Mouse (Mus musculus) hindbrain, embryonic 12.5 days (tissue): ENCODE results near the gene Eid2. TPM values are rescaled to one million over a fixed set of nuclear protein-coding genes. Genes with fewer than 3 reads are reported as not detected.
"Not testable (repeated sequence)": the region's sequence is repeated elsewhere in the genome, so short reads cannot be mapped to it uniquely, and the experiment has no call there.

Experiments used
- ATAC-seq: fragments of 200-750 bp; cut with Nextera tagmentation; 2 replicates; pipeline ENCODE4 v1.8.0; 2017; ENCODE audit warnings: moderate TSS enrichment; ENCODE audit not compliant: low FRiP score
- H3K27ac ChIP-seq: fragments of 300-500 bp; sonication (generic); 2 replicates; pipeline ENCODE4 v1.5.1; 2016; ENCODE audit warnings: mild to moderate bottlenecking
- H3K27me3 ChIP-seq: fragments of 300-500 bp; sonication (generic); 2 replicates; pipeline ENCODE4 v1.6.1; 2016; ENCODE audit warnings: mild to moderate bottlenecking
- H3K36me3 ChIP-seq: fragments of 300-500 bp; sonication (generic); 2 replicates; pipeline ENCODE4 v1.6.1; 2016; ENCODE audit warnings: mild to moderate bottlenecking
- H3K4me1 ChIP-seq: fragments of 300-500 bp; sonication (generic); 2 replicates; pipeline ENCODE4 v1.6.1; 2016
- H3K4me2 ChIP-seq: fragments of 300-500 bp; sonication (generic); replicated peaks from 2 replicates; pipeline ENCODE4 v1.6.1; 2016; ENCODE audit warnings: mild to moderate bottlenecking
- H3K4me3 ChIP-seq: fragments of 300-500 bp; sonication (generic); 2 replicates; pipeline ENCODE4 v1.5.1; 2016; ENCODE audit warnings: mild to moderate bottlenecking
- H3K9ac ChIP-seq: fragments of 300-500 bp; sonication (generic); 2 replicates; pipeline ENCODE4 v1.6.1; 2016; ENCODE audit warnings: mild to moderate bottlenecking, moderate library complexity
- H3K9me3 ChIP-seq: fragments of 300-500 bp; sonication (generic); replicated peaks from 2 replicates; pipeline ENCODE4 v1.6.1; 2016; ENCODE audit warnings: mild to moderate bottlenecking
- WGBS: fragments of 180-500 bp; shearing (Covaris S2); methylation state at CpG from one replicate; pipeline ENCODE4 v1.1.7; 2016; 5-methylcytosine and 5-hydroxymethylcytosine counted together
- polyA plus RNA-seq: library from polyadenylated mRNA; unstranded; fragments of >200 nt; fragmentation: Nextera tagmentation; extraction: Ambion mirVana; gene quantifications from 2 replicates; pipeline ENCODE4 v1.2.1, GENCODE M21; 2016

Eid2 gene
- 19.3 and 20.0 TPM in 2 replicates for polyA plus RNA-seq

- H3K4me1 ChIP-seq, result peaks cover 10% of the 10 kb centered on the region
- peaks cover 3% of the 10 kb centered on the region; the same call in 1 of the 2 replicates for H3K27me3 ChIP-seq
- peak within 1 kb of the TSS; percentile 77 for H3K4me2 ChIP-seq
- peak within 1 kb of the TSS; percentile 99 for H3K9ac ChIP-seq
- peaks cover 22% of the 10 kb centered on the region for H3K36me3 ChIP-seq
- peak within 1 kb of the TSS; percentile 91 for H3K4me3 ChIP-seq
- WGBS, result 8% methylated on average over 57 of the region's 57 CpGs
- H3K27ac ChIP-seq, result peak within 1 kb of the TSS; percentile 97
- no peaks in the 10 kb centered on the region for H3K9me3 ChIP-seq
- peak; percentile 91 for ATAC-seq
Measured at GRCm38 (mm10) chr7:28267129-28268041, at the start of gene Eid2. TSS of gene Eid2 (plus strand) at chr7:28267881.

GRCm38 (mm10) chr7:28218951-28219740 lies 48.5 kb upstream of the Eid2 start:
- H3K27me3 ChIP-seq, ATAC-seq: not testable (repeated sequence)
- 88% methylated on average over 20 of the region's 20 CpGs for WGBS

GRCm38 (mm10) chr7:28226836-28227235 lies 40.8 kb upstream of the Eid2 start:
- not testable (repeated sequence) for ATAC-seq, H3K4me3 ChIP-seq, H3K4me1 ChIP-seq, H3K9me3 ChIP-seq, H3K9ac ChIP-seq, H3K27ac ChIP-seq, H3K4me2 ChIP-seq, H3K27me3 ChIP-seq, H3K36me3 ChIP-seq
- WGBS, result 86% methylated on average over 4 of the region's 4 CpGs

More at GRCm38 (mm10) chr7:28218951-28219740, 48.5 kb upstream of the Eid2 start:
- not testable (repeated sequence) for H3K4me3 ChIP-seq, H3K36me3 ChIP-seq, H3K9me3 ChIP-seq, H3K4me2 ChIP-seq, H3K27ac ChIP-seq, H3K9ac ChIP-seq, H3K4me1 ChIP-seq

- not testable (repeated sequence) for ATAC-seq, H3K27ac ChIP-seq, H3K4me2 ChIP-seq, H3K4me3 ChIP-seq, H3K9ac ChIP-seq, H3K4me1 ChIP-seq, H3K9me3 ChIP-seq, H3K27me3 ChIP-seq, H3K36me3 ChIP-seq
- 98% methylated on average over 4 of the region's 4 CpGs for WGBS
Measured at GRCm38 (mm10) chr7:28227421-28227820, 40.3 kb upstream of the Eid2 start.

- not testable (repeated sequence) for H3K27ac ChIP-seq, H3K36me3 ChIP-seq, H3K4me1 ChIP-seq, H3K9me3 ChIP-seq, H3K27me3 ChIP-seq, ATAC-seq, H3K4me2 ChIP-seq, H3K9ac ChIP-seq, H3K4me3 ChIP-seq
- 79% methylated on average over 2 of the region's 2 CpGs for WGBS
Measured at GRCm38 (mm10) chr7:28243943-28244342, 23.7 kb upstream of the Eid2 start.

- no peak overlapping the region for H3K4me2 ChIP-seq
- no peaks in the 10 kb centered on the region for H3K36me3 ChIP-seq
- H3K27ac ChIP-seq, result no peak overlapping the region
- H3K9me3 ChIP-seq, result 0 out of 2 replicates have a peak, but pooled peaks cover 3% of the 10 kb centered on the region
- no peak overlapping the region for H3K4me3 ChIP-seq
- H3K4me1 ChIP-seq, result no peaks in the 10 kb centered on the region
- H3K27me3 ChIP-seq, result peaks cover 3% of the 10 kb centered on the region; the same call in 1 of the 2 replicates
- WGBS, result 88% methylated on average over 3 of the region's 3 CpGs
- no peak overlapping the region for H3K9ac ChIP-seq
- ATAC-seq, result no peak
Measured at GRCm38 (mm10) chr7:28248957-28249356, 18.7 kb upstream of the Eid2 start.

GRCm38 (mm10) chr7:28251976-28252375 lies 15.7 kb upstream of the Eid2 start:
- Histone ChIP-seq H3K27me3 (peaks cover 3% of the 10 kb centered on the region; the same call in 1 of the 2 replicates), H3K27ac (no peak overlapping the region), H3K9me3 (peaks cover 7% of the 10 kb centered on the region; the same call in 1 of the 2 replicates), H3K4me2 (no peak overlapping the region), H3K36me3 (no peaks in the 10 kb centered on the region), H3K9ac (no peak overlapping the region), H3K4me1 (no peaks in the 10 kb centered on the region), H3K4me3 (no peak overlapping the region)
- ATAC-seq, result no peak
- WGBS, result 92% methylated on average over 17 of the region's 17 CpGs

- Histone ChIP-seq H3K27me3 (peaks cover 3% of the 10 kb centered on the region; the same call in 1 of the 2 replicates), H3K4me3 (no peak overlapping the region), H3K9me3 (peaks cover 4% of the 10 kb centered on the region; the same call in 1 of the 2 replicates), H3K27ac (no peak overlapping the region), H3K4me2 (no peak overlapping the region), H3K4me1 (no peaks in the 10 kb centered on the region), H3K36me3 (no peaks in the 10 kb centered on the region), H3K9ac (no peak overlapping the region)
- ATAC-seq, result no peak
- 90% methylated on average over 6 of the region's 6 CpGs for WGBS
Measured at GRCm38 (mm10) chr7:28254591-28254990, 13.1 kb upstream of the Eid2 start.

GRCm38 (mm10) chr7:28255476-28255875 lies 12.2 kb upstream of the Eid2 start:
- Histone ChIP-seq H3K27ac (no peak overlapping the region), H3K4me2 (no peak overlapping the region), H3K36me3 (no peaks in the 10 kb centered on the region), H3K9ac (no peak overlapping the region), H3K4me1 (no peaks in the 10 kb centered on the region), H3K27me3 (peaks cover 3% of the 10 kb centered on the region; the same call in 1 of the 2 replicates), H3K4me3 (no peak overlapping the region), H3K9me3 (peaks cover 4% of the 10 kb centered on the region; the same call in 1 of the 2 replicates)
- WGBS, result 85% methylated on average over 6 of the region's 6 CpGs
- ATAC-seq, result no peak

- Histone ChIP-seq H3K9ac (no peak overlapping the region), H3K4me1 (no peaks in the 10 kb centered on the region), H3K27ac (no peak overlapping the region), H3K27me3 (peaks cover 3% of the 10 kb centered on the region; the same call in 1 of the 2 replicates), H3K4me2 (no peak overlapping the region), H3K9me3 (no peaks in the 10 kb centered on the region), H3K36me3 (no peaks in the 10 kb centered on the region), H3K4me3 (no peak overlapping the region)
- ATAC-seq, result no peak
- WGBS, result 43% methylated on average over 5 of the region's 5 CpGs
Measured at GRCm38 (mm10) chr7:28262861-28263260, 4.8 kb upstream of the Eid2 start.

- Histone ChIP-seq H3K4me2 (no peak overlapping the region), H3K27ac (no peak overlapping the region), H3K9me3 (no peaks in the 10 kb centered on the region), H3K9ac (no peak overlapping the region), H3K36me3 (no peaks in the 10 kb centered on the region), H3K27me3 (peaks cover 3% of the 10 kb centered on the region; the same call in 1 of the 2 replicates), H3K4me1 (peaks cover 5% of the 10 kb centered on the region), H3K4me3 (no peak overlapping the region)
- ATAC-seq, result no peak
- 9% methylated on average over 15 of the region's 15 CpGs for WGBS
Measured at GRCm38 (mm10) chr7:28263786-28264185, 3.9 kb upstream of the Eid2 start.

- Histone ChIP-seq H3K36me3 (peaks cover 10% of the 10 kb centered on the region), H3K4me2 (no peak overlapping the region), H3K27me3 (peaks cover 3% of the 10 kb centered on the region; the same call in 1 of the 2 replicates), H3K4me1 (peaks cover 10% of the 10 kb centered on the region), H3K9ac (no peak overlapping the region), H3K27ac (no peak overlapping the region), H3K9me3 (no peaks in the 10 kb centered on the region), H3K4me3 (no peak overlapping the region)
- no peak for ATAC-seq
- 91% methylated on average over 13 of the region's 13 CpGs for WGBS
Measured at GRCm38 (mm10) chr7:28265391-28265790, 2.3 kb upstream of the Eid2 start.
